Mouse (Mus musculus) ovary, postnatal 14 days (tissue): Measurements from ENCODE around the gene Mtmr11.
"Not testable (repeated sequence)": the region's sequence is repeated elsewhere in the genome, so short reads cannot be mapped to it uniquely, and the experiment has no call there.

Experiments used
- DNase-seq: peaks from one replicate; pipeline ENCODE4 v3.0.0; 2022; ENCODE audit warnings: low spot score

The Mtmr11 gene

DNA sequence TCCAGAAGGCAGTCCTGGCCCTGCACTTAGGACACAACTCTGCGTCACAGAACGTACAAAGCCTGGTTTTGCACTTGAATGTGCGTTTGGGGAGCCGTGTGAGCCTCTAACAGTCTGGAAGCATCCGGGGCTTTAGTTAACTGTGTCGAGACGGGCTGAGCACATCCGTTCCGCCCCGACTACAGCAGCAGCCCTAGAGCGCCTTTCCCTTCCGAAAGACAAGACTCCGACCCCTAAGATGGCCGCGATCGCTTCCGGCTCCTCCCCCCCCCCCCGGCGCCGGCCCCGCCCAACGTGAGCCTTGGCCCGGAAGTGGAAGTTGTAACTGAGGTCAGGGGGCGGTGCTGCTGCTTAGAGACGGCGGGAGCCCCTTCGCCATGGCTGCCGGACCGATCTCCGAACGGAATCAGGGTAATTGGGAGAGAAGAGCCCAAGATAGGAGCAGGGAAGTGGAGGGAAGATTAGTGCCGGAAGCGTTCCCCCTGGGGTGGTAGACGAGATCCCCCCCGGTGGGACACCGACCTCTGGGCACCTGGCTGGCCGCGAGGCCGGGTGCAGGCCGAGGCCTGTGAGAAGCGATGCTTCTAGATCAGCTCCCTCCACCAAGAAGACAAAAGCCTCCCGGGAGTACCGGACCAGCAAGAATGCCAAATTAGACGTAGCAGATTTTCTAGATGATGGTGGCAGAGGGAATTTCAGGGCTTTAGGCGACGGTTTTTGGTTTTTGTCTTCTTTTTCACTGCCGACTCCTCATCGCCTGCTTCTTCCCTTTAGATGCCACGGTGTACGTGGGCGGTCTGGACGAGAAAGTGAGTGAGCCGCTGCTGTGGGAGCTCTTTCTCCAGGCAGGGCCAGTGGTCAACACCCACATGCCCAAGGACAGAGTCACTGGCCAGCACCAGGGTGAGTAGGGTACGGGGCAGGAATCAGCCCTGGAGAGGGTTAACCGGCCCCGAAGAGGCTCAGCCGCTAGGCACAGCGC lies 10.7 kb downstream of the Mtmr11 start, which contains the start of gene Sf3b4:
Gene Sf3b4, plus strand, starts transcription at position 136 of the 982 bp plus-strand sequence.
- DNase-seq = peak; percentile 72

DNA sequence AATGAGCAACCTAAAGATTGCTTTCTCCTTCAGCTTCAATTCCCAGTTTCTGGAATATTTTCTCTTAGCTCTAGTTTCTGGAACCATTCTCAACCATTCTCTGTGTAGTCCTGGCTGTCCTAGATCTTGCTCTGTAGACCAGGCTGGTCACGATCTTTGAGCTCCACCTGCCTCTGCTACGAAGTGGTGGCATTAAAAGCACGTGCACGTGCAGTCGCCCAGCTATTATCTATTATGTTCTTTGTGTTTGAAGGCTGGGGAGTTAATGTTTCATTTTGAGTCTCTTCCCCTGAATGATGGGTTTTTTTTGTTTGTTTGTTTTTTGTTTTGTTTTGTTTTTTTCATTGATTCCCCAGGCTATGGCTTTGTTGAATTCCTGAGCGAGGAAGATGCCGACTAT lies 11.4 kb downstream of the Mtmr11 start:
- DNase-seq = no peak

DNA sequence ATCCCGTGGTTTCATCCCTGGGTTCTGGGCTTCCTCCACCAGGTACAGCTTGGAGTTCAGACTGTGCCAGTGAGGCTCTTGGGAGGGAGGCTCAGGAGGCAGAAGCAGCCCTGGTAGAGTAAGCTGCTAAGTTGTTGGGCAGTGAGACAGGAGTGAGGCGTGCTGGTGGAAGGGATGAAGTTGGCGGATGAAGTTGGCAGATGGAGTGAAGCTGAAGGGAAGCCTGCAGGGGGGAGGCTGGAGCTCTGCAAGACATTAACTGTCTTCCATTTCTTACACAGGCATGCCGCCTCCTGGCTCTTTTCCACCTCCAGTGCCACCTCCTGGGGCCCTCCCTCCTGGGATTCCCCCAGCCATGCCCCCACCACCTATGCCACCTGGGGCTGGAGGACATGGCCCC lies 12.2 kb downstream of the Mtmr11 start:
- not testable (repeated sequence) for DNase-seq

DNA sequence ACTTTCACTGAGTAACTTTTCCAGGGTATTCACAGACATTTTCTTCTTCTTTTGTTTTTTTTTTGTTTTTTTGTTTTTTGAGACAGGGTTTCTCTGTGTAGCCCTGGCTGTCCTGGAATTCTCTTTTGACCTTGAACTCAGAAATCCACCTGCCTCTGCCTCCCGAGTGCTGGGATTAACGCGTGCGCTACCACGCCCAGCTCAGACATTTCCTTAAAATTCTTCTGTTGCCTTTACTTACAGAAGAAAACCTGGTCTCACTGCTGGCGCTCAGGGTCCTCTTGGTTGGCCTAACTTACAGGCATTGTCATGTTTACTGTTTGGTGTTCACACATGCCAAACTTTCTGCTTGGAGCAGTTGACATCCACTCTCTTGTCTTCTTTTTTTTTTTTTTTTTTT lies 13.4 kb downstream of the Mtmr11 start:
- no peak for DNase-seq

DNA sequence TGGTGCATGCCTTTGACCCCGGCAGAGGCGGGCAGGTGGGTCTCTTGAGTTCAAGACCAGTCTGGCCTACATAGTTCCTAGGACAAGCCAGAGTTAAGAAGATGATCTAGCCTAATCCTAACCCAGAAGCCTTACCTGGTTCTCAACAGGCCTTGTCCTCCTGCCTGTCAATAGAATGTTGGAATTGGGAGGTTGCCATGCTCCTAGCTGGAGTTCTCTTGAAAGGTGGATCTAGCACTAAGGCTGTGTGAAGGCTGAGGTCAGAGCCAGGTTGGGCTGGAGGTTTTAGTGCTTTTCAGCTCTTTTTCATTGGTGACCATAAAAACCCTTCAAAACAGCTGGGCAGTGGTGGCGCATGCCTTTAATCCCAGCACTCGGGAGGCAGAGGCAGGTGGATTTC lies 16.6 kb downstream of the Mtmr11 start:
- DNase-seq = no peak

DNA sequence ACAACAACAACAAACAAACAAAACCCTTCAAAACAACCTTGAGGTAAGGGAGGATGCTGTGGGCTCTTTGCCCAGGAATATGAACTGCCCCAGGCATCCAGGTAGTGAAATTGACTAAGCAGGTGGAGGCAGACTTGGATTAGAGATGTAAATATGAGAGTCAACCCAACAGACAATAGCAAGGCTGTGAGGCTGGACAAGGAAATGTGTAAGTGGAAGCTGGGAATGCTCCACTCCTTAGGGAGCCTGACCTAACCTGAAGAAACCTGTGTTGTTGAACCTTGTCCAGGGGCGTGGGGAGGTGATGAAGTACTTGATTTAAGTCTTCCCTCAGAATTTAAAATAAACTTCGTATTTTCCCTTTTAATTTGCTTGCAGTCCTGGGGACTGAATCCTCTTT lies 17.1 kb downstream of the Mtmr11 start:
- DNase-seq = no peak

DNA sequence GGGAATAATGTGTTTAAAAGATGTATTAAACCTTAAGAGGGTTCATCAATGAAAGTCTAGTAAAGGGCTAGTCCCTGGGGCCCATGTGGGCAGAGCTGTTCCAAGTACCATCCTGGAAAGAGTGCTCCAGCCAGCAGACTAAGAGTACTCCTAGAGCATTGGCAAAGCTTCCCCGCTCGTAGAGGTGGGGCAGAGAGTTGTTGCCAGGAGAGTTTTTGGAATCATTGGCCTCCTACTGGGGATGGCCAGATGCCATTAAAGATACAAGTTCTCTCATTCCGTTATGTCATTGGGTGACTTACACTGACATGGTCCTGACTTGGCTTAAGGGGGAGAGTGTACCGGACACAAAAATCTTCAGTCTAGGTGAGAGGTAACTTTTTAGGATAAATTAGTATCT lies 17.7 kb downstream of the Mtmr11 start:
- no peak for DNase-seq

DNA sequence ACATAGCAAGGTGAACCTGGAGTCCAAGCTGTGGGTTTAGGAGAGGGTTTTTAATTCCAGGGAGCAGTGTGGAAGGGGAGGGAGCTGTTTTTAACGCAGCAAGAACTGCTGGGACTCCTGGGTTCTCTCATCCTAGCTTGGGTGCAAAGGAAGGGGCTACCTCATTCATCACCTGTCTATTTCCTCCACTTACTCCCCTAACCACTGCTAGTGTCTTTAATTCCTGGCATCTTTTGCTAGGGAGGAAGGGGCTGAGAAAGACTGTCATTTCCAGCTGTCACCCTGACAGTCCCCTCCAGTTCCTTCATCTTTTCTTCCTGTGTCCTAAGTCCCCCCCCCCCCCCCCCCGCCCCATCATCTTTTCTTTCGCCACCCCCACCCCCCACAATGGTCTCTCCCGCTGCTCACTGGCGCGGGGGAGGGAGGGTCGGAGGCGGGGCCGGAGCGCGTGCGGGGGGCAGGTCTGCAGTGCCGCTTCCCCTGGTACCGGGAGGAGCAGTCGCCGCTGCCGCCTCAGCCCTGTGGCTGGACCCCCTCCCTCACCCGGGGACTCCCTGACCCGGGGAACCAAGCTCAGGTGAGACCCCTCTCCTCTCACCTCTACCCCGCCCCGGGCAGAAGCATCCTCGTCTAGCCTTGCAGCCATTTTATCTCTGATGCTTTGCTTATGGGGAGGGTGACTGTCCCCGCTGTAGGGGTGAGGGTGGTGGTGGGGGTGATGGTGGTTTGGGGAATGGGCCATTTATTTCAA lies 19.1 kb downstream of the Mtmr11 start, which contains the start of gene Sv2a:
Gene Sv2a, plus strand, starts transcription at position 425 of the 751 bp plus-strand sequence.
- DNase-seq = no peak

DNA sequence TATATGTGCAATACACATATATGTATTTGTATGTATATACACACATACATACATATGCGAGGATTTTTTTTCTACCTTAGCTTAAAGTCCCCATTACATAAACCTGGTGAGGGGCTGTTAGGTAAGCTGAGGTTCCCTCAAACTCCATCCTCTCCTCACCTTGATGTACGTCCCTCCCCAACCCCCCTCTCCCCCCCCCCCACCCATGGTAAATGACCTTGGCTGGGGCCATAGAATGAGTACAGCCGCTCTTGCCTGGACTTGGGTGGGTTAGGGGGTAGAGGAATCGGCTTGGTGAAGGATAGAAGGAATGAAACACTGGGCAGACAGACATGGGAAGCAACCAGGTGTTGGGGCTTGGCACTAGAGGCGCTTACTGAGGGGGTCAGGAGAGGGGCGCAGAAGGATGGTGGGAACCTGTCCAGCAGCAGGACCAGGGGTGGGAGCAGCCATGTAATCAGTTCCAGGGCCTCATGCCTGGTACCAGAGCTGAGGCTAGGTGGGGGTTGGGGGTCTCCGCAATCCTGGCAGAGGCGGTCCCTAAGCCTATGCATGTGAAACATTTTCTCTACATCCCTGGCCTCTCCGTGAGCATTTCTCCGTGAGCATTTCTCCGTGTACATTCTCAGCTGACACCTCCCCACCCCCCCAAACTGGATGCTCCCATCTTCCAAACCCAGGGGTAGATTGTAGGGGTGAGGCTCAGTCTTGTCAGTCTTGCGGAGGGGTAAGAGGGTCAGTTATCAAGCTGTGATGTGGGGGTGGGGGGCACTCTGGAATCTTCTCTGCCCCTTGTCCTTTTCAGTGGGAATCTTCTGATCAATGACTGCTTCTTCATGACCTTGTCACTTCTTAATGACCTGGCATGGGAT lies 19.9 kb downstream of the Mtmr11 start:
- no peak for DNase-seq

DNA sequence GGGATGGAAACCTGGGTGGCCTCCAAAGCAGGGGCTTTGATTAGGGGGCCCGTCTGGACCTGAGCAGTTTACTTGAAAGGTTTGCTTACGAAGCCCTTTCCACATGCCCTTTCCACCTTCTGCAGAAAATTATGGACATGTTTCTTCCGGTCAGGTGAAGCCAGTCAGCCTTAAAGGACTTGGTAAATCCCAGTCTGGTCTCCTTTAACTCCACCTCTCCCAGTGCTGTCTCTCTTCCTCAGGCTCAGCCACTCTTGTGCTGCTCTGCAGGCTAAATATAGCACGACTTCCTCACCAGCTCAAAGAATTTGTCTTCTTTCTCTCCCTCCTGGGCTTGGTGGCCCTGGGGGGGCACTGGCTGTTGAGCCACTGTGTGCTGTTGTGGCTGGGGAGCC lies 20.6 kb downstream of the Mtmr11 start:
- DNase-seq = no peak

DNA sequence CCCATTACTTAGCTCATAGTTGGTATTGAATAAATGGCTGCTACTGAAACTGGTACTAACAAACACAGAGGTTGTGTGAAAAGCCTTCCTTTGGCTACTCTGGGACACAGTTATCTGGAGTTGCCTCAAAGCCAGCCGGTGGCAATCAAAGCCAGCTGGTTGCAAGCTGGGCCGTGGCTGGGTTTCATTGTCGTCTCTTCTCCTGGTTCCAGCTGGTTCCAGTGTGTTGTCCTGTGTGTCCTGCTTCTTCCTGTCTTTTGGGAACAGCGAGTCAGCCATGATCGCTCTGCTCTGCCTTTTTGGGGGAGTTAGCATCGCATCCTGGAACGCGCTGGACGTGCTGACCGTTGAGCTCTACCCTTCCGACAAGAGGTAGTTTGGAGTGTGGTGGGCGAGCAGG lies 31.2 kb downstream of the Mtmr11 start:
- DNase-seq = no peak

DNA sequence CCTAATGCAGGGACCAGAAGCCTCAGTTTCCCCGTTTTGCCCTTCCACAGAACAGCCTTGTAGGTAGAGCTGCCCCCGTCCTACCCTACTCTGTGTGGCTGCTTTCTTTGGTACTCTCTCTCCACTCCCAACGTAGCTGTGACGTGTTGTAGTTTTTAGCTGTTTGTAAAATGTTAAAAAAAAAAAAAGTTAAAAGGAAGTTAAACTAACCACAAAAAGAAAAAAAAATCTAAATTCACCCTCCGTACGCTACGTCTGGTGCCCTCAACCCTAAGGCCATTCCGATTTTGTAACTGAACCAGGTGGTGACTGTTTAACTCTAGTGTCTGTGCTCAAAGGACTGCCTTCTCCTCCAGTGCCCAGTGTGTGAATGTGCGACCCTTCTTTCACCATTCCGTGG lies 33.2 kb downstream of the Mtmr11 start:
- no peak for DNase-seq

DNA sequence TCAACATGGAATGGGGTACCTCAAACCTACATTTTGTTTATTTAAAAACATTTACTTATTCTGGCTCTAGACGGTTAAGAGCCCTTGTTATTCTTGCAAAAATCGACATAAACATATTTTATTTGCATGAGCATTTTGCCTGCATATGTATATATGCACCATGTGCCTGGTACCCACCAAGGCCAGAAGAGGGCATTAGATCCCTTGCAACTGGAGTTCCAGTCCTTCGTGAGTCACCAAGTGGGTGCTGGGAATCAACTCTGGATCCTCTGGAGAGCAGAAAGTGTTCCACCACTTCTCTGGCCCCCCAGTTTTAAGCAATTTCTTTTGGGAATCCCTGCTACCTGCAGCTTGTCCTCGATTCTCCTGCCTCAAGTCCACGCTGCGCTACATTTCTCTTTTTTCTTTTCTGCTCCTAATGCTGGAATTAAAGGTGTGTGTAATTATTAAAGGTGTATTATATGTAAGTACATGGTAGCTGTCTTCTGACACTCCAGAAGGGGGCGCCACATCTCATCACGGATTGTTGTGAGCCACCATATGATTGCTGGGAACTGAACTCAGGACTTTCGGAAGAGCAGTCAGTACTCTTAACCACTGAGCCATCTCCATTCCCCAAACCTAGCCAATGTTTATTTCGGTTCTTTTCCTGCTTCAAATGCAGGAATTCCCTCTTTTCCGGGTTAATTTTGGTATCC lies 34.0 kb downstream of the Mtmr11 start:
- no peak for DNase-seq

DNA sequence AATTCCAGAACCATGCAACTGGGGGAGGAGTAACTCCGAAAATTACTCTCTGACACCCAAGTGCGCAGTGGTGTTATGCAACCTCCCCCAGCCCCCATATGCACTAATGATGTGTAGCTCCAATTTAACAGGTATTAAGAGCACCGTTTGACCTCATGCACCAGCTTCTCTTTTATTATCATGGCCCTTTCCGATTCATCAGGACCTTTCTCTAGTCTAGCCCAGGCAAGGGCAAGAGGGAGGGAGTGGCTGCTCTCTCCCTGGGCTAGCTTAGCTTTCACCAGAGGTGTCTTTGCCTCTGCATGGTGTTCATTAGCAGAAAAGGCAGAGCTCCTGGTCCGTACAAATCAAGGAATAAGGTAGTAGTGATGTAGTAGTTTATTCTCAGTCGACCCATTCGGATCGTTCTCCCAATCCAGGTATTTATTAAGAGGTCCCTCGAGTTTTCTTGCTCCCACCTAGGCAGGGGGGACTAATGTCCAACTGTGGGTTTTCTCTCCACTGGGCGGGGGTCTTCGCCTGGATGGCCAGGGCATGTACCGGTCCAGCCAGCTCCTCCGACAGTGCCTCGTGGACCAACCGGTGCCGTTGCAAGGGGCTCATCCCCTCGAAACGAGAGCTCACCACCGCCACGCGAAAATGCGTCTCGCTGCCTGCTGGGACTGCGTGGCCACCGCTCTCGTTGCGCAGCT lies 34.8 kb downstream of the Mtmr11 start:
- no peak for DNase-seq

DNA sequence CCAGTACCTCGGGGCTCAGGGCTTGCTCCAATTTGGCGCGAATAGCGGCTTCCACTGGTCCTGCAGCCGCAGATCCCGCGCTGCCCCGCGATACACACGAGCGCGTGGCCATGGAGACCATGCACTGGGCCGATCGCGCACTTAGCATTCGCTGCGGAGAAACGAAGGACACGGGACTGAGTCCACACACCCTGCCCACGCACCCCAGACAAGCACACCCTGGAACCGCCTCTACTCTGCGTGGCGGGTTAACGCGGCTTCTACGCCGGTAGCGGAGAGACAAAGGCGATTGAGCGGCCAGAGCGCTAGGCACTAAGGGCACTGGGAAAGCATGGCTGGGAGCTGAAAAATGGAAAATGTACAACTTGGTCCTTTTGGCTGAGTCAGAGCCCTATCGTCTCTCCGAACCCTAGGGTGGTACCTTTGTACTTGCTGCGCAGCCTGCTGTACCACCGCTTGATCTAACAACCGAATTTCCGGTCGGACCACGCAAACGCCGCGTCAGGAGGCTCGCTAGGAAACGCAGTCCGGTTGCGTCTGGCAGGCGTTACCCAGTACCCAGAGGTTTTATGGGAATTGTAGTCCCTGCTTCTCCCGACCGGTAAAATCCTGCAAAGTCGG lies 35.4 kb downstream of the Mtmr11 start:
- peak; percentile 71 for DNase-seq

DNA sequence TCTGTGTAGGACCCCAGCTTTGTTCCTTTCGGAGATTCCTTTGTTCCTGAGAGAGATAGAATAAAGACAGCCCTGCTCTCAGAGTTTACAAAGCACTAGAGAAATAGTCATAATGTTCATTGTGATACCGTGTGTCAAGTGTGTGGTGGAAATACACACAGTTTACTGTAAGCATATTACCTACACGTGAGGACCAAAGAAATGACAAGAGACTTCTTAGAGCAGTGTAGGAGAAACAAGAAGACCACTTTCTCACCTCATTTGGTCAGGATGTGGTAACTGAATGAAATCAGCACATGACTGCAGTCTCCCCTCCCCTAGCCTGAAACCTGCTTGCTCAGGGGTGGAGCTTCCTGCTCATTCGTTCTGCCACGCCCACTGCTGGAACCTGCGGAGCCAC lies 36.4 kb downstream of the Mtmr11 start:
- DNase-seq = no peak

DNA sequence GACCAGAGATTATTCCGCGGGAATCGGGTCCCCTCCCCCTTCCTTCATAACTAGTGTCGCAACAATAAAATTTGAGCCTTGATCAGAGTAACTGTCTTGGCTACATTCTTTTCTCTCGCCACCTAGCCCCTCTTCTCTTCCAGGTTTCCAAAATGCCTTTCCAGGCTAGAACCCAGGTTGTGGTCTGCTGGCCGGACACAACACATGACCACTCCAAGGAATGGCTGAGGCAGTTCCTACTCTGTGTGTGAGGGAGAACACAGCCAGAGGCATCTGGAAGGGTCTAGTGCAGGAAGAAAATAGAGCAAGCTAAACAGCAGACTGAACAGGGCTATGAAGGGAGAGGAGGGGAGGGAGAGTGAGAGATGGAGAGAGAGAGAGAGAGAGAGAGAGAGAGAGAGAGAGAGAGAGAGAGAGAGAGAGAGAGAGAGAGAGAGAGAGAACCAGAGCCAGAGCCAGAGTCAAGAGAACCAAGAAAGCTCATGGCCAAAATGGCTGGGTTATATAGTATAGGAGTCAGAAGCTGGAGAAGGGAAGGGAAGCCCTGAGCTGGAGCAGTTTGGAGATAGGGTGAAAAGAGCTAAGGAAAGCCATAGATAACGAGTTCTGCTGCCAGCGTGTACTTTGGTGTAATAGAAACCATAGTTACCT lies 36.9 kb downstream of the Mtmr11 start:
- DNase-seq = not testable (repeated sequence)

DNA sequence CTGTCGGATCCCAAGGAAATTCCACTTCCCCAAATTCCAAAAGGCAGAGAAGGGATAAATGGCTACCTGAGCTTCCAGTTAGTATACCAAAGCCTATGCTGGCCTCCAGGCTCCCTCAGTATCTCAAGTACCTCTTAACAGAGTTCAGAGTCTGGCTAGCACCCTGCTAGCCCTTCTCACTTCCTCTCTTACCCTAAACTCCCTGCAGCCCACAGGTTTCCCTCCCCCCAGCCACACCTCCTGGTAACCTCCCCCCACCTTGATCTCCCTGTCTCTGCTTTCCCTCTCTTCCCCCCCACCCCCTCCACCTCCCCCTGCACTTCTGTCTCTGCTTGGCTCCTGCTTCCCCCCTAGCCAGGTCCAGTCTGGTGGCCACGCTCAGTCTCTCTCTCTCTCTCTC lies 37.9 kb downstream of the Mtmr11 start:
- no peak for DNase-seq

DNA sequence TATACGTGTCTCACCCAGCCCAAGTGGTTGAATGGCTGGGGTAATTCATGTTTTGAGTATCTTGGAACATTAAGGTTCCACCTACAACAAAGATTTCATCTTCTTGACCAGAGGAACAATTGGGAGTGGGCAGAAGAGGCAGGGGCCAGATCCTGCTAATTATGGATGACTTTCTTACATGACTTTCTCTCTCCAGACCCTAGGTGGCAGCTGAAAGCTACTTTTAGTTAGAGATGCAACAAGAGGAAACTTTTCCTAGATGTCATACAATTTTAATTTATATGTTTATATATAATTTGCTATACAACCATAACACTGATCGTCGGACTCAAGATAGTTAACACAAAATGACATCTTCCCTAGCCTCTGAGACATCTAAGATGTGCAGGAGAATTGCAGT lies 46.0 kb downstream of the Mtmr11 start:
- DNase-seq = no peak

DNA sequence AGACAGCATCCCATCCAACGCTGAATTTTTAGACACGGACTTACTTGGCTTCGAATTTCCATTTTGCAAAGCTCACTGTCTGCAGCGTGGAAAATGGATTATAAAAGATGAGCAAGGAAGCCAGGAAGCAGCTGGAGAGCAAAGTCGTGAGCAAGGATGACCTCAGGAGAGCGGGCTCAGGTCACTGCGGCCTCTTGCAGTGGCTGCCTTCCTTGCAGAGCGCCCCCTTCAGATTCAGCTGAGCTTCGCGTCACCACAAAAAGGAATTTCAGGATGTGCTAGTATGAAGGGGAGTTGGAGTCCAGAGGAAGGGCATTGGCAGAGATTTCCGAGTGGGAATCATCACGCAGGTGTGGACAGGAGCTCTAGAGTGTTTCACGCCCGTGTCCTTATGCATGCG lies 47.4 kb downstream of the Mtmr11 start:
- no peak for DNase-seq
